Mouse (Mus musculus) midbrain, embryonic 10.5 days (tissue): ENCODE measurements around the gene Prkcq. TPM values are rescaled to one million over a fixed set of nuclear protein-coding genes. Genes with fewer than 3 reads are reported as not detected.
A peak's percentile ranks its signal among the peaks of the same experiment; 100 is the strongest.

Experiments used
- DNase-seq: peaks from one replicate; pipeline ENCODE4 v3.0.0-alpha.2; 2017; ENCODE audit warnings: low spot score
- H3K27ac ChIP-seq: fragments of 300-500 bp; sonication (generic); replicated peaks from 2 replicates; pipeline ENCODE4 v1.5.1; 2016; ENCODE audit warnings: mild to moderate bottlenecking
- H3K27me3 ChIP-seq: fragments of 300-500 bp; sonication (generic); 2 replicates; pipeline ENCODE4 v1.6.1; 2016; ENCODE audit warnings: low read depth, mild to moderate bottlenecking; ENCODE audit not compliant: poor library complexity, severe bottlenecking
- H3K36me3 ChIP-seq: fragments of 300-500 bp; sonication (generic); 2 replicates; pipeline ENCODE4 v1.6.1; 2016; ENCODE audit warnings: mild to moderate bottlenecking, moderate library complexity
- H3K4me1 ChIP-seq: fragments of 300-500 bp; sonication (generic); 2 replicates; pipeline ENCODE4 v1.6.1; 2016
- H3K4me3 ChIP-seq: fragments of 300-500 bp; sonication (generic); 2 replicates; pipeline ENCODE4 v1.5.1; 2016; ENCODE audit warnings: mild to moderate bottlenecking, moderate library complexity
- H3K9me3 ChIP-seq: fragments of 300-500 bp; sonication (generic); replicated peaks from 2 replicates; pipeline ENCODE4 v1.6.1; 2016; ENCODE audit warnings: mild to moderate bottlenecking
- WGBS: fragments of 180-500 bp; shearing (Covaris S2); methylation state at CpG from one replicate; pipeline ENCODE4 v1.1.7; 2016; 5-methylcytosine and 5-hydroxymethylcytosine counted together
- polyA plus RNA-seq: library from polyadenylated mRNA; unstranded; fragments of >200 nt; fragmentation: Nextera tagmentation; extraction: Ambion mirVana; gene quantifications from 2 replicates; pipeline ENCODE4 v1.2.1, GENCODE M21; 2016

Prkcq gene
- 1.8 and 2.0 TPM in 2 replicates for polyA plus RNA-seq

- H3K4me3 ChIP-seq = peak within 1 kb of the TSS; percentile 62
- peaks cover 66% of the 10 kb centered on the region for H3K27me3 ChIP-seq
- peaks cover 25% of the 10 kb centered on the region for H3K4me1 ChIP-seq
- peak; percentile 77 for DNase-seq
- WGBS = 3% methylated on average over 51 of the region's 51 CpGs
- H3K9me3 ChIP-seq = no peaks in the 10 kb centered on the region
- H3K27ac ChIP-seq = peak within 1 kb of the TSS; percentile 77
- no peaks in the 10 kb centered on the region for H3K36me3 ChIP-seq
Observed at GRCm38 (mm10) chr2:11171754-11172501, at the start of gene Prkcq. Gene Prkcq (plus strand): TSS chr2:11172108.

GRCm38 (mm10) chr2:11130881-11131280 is 41.0 kb upstream of the Prkcq start:
- H3K9me3 ChIP-seq = no peaks in the 10 kb centered on the region
- H3K27ac ChIP-seq = no peak overlapping the region
- no peak for DNase-seq
- H3K36me3 ChIP-seq = no peaks in the 10 kb centered on the region
- 90% methylated on average over 12 of the region's 12 CpGs for WGBS
- no peaks in the 10 kb centered on the region for H3K4me1 ChIP-seq
- H3K4me3 ChIP-seq = no peak overlapping the region
- no peaks in the 10 kb centered on the region for H3K27me3 ChIP-seq

- no peaks in the 10 kb centered on the region for H3K9me3 ChIP-seq
- H3K27ac ChIP-seq = no peak overlapping the region
- no peak overlapping the region for H3K4me3 ChIP-seq
- 79% methylated on average over 6 of the region's 6 CpGs for WGBS
- H3K27me3 ChIP-seq = no peaks in the 10 kb centered on the region
- DNase-seq = no peak
- H3K4me1 ChIP-seq = no peaks in the 10 kb centered on the region
- H3K36me3 ChIP-seq = no peaks in the 10 kb centered on the region
Observed at GRCm38 (mm10) chr2:11135718-11136117, 36.2 kb upstream of the Prkcq start.

- H3K4me3 ChIP-seq = no peak overlapping the region
- no peaks in the 10 kb centered on the region for H3K36me3 ChIP-seq
- H3K9me3 ChIP-seq = no peaks in the 10 kb centered on the region
- no peaks in the 10 kb centered on the region for H3K4me1 ChIP-seq
- no peaks in the 10 kb centered on the region for H3K27me3 ChIP-seq
- H3K27ac ChIP-seq = no peak overlapping the region
- WGBS = 93% methylated on average over 6 of the region's 6 CpGs
- no peak for DNase-seq
Observed at GRCm38 (mm10) chr2:11138076-11138475, 33.8 kb upstream of the Prkcq start.

GRCm38 (mm10) chr2:11139518-11140152 is 32.3 kb upstream of the Prkcq start:
- H3K27ac ChIP-seq = no peak overlapping the region
- H3K36me3 ChIP-seq = no peaks in the 10 kb centered on the region
- no peaks in the 10 kb centered on the region for H3K9me3 ChIP-seq
- H3K4me1 ChIP-seq = no peaks in the 10 kb centered on the region
- H3K27me3 ChIP-seq = no peaks in the 10 kb centered on the region
- 71% methylated on average over 1 of the region's 1 CpGs for WGBS
- H3K4me3 ChIP-seq = no peak overlapping the region
- no peak for DNase-seq

DNA sequence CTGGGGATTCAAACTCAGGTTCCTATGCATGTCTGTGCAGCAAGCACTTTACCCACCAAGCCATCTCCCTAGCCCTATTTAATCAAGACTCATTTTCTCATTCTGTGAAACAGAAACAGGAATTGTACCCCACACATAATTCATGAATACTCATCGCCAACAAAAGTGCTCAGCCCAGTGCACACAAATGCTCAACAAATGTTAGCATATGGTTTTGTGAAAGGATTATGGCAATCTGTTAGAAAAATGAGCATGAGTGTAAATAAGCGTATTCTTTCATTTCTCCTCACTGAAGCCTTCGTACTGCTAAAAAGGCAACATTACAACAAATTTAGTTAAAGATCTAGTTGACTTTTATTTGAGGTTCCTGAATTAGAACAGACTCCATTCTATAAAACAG is 31.5 kb upstream of the Prkcq start:
- no peaks in the 10 kb centered on the region for H3K9me3 ChIP-seq
- H3K36me3 ChIP-seq = no peaks in the 10 kb centered on the region
- no peaks in the 10 kb centered on the region for H3K4me1 ChIP-seq
- no peak overlapping the region for H3K4me3 ChIP-seq
- H3K27me3 ChIP-seq = no peaks in the 10 kb centered on the region
- DNase-seq = no peak
- WGBS = 94% methylated on average over 3 of the region's 3 CpGs
- H3K27ac ChIP-seq = no peak overlapping the region

- DNase-seq = no peak
- H3K4me3 ChIP-seq = no peak overlapping the region
- H3K9me3 ChIP-seq = no peaks in the 10 kb centered on the region
- H3K36me3 ChIP-seq = no peaks in the 10 kb centered on the region
- WGBS = 97% methylated on average over 4 of the region's 4 CpGs
- no peaks in the 10 kb centered on the region for H3K27me3 ChIP-seq
- H3K4me1 ChIP-seq = no peaks in the 10 kb centered on the region
- H3K27ac ChIP-seq = no peak overlapping the region
Observed at GRCm38 (mm10) chr2:11149091-11149490, 22.8 kb upstream of the Prkcq start.

DNA sequence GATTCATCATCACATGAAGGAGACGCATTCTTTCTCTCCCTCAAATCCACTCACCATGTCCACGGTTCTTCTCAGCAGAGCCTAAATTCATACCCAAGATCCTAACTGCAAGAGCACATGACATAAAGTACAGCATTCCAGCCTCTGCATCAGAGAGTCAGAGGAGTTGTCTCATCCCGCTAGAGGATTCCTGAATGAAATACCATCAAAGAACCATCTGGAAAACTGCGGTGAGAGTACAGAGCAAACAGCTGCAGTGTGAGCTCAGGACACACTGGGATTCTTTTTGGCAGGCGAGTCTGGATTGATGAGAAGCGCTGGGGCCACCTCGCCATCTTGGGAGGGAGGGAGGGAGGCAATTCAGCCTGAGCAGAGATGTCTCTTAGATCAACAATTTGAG is 20.9 kb upstream of the Prkcq start:
- Histone ChIP-seq H3K27ac (no peak overlapping the region), H3K36me3 (no peaks in the 10 kb centered on the region), H3K27me3 (no peaks in the 10 kb centered on the region), H3K4me3 (no peak overlapping the region), H3K4me1 (no peaks in the 10 kb centered on the region), H3K9me3 (no peaks in the 10 kb centered on the region)
- DNase-seq = no peak
- WGBS = 89% methylated on average over 7 of the region's 7 CpGs

DNA sequence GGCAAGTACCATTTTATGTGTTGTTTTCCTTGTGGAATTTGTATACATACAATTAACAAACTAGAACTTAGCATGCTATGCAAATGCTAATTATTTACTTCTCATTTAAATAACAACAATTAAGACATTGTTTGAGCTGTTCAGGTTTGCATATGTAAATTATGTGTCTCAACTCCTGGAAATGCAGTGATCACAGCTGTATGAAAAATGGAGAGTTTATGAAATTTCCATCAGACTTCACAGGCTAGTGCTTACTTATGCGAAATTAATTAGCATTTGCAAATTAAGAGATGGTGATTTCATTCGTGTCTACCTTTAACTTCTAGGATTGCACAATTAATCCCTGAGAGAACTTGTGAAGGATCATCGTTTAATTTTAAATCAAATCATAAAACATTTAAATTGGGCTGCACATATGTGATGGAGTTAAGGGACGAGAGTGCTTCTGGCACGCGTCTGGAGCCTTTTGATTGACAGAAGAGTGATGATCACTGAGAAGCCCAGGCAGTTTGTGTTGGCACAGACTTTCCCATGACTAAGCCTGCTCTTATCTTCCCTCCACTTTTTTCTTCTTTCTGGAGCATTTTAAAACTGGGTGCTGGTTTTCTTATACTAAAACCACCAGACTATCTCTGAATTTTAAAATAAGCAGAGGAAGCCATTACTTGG is 20.1 kb upstream of the Prkcq start:
- Histone ChIP-seq H3K4me1 (no peaks in the 10 kb centered on the region), H3K27ac (no peak overlapping the region), H3K9me3 (no peaks in the 10 kb centered on the region), H3K4me3 (no peak overlapping the region), H3K27me3 (no peaks in the 10 kb centered on the region), H3K36me3 (no peaks in the 10 kb centered on the region)
- DNase-seq = no peak
- 93% methylated on average over 6 of the region's 6 CpGs for WGBS

GRCm38 (mm10) chr2:11159641-11160040 is 12.3 kb upstream of the Prkcq start:
- Histone ChIP-seq H3K27ac (no peak overlapping the region), H3K36me3 (no peaks in the 10 kb centered on the region), H3K9me3 (no peaks in the 10 kb centered on the region), H3K27me3 (no peaks in the 10 kb centered on the region), H3K4me1 (no peaks in the 10 kb centered on the region), H3K4me3 (no peak overlapping the region)
- WGBS = 91% methylated on average over 7 of the region's 7 CpGs
- no peak for DNase-seq

GRCm38 (mm10) chr2:11160696-11161095 is 11.2 kb upstream of the Prkcq start:
- Histone ChIP-seq H3K36me3 (no peaks in the 10 kb centered on the region), H3K27ac (no peak overlapping the region)

GRCm38 (mm10) chr2:11161336-11161735 is 10.6 kb upstream of the Prkcq start:
- no peak overlapping the region for H3K27ac ChIP-seq
- no peaks in the 10 kb centered on the region for H3K9me3 ChIP-seq
- H3K27me3 ChIP-seq = no peaks in the 10 kb centered on the region
- DNase-seq = no peak
- H3K4me3 ChIP-seq = no peak overlapping the region
- WGBS = 92% methylated on average over 4 of the region's 4 CpGs
- H3K4me1 ChIP-seq = no peaks in the 10 kb centered on the region
- no peaks in the 10 kb centered on the region for H3K36me3 ChIP-seq

More at GRCm38 (mm10) chr2:11160696-11161095, 11.2 kb upstream of the Prkcq start:
- 82% methylated on average over 3 of the region's 3 CpGs for WGBS
- Histone ChIP-seq H3K4me1 (no peaks in the 10 kb centered on the region), H3K4me3 (no peak overlapping the region), H3K9me3 (no peaks in the 10 kb centered on the region), H3K27me3 (no peaks in the 10 kb centered on the region)
- no peak for DNase-seq

- DNase-seq = no peak
- Histone ChIP-seq H3K27me3 (no peaks in the 10 kb centered on the region), H3K27ac (no peak overlapping the region), H3K4me3 (no peak overlapping the region), H3K9me3 (no peaks in the 10 kb centered on the region), H3K4me1 (no peaks in the 10 kb centered on the region), H3K36me3 (no peaks in the 10 kb centered on the region)
- WGBS = 78% methylated on average over 3 of the region's 3 CpGs
Observed at GRCm38 (mm10) chr2:11162701-11163100, 9.2 kb upstream of the Prkcq start.
